Comparison of ENCODE assay signal across 13 mouse cellular contexts in genomic region chr8:73310036-73310435, GRCm38 (mm10).
"Had no signal": no experiment of that assay in that cellular context is flagged by ENCODE, and none has a peak within 500 bp of the region (broad histone marks: within the 10 kb centered on the region; RNA-seq: fewer than 3 reads in every experiment).

No protein-coding gene starts in this region.

- H3K27ac ChIP-seq: limb, embryonic 13.5 days; liver, embryonic 14.5 days; midbrain, embryonic 12.5 days; neural tube, embryonic 12.5 days had no signal

- H3K9me3 ChIP-seq: limb, embryonic 13.5 days; midbrain, embryonic 12.5 days; neural tube, embryonic 12.5 days had no signal

- H3K4me3 ChIP-seq: limb, embryonic 13.5 days; midbrain, embryonic 12.5 days; neural tube, embryonic 12.5 days had no signal

- H3K9ac ChIP-seq: limb, embryonic 13.5 days; liver, embryonic 14.5 days; midbrain, embryonic 12.5 days; neural tube, embryonic 12.5 days had no signal

- H3K4me1 ChIP-seq: limb, embryonic 13.5 days; midbrain, embryonic 12.5 days; neural tube, embryonic 12.5 days had no signal

- H3K36me3 ChIP-seq: limb, embryonic 13.5 days; midbrain, embryonic 12.5 days; neural tube, embryonic 12.5 days had no signal

- H3K4me2 ChIP-seq: limb, embryonic 13.5 days; midbrain, embryonic 12.5 days; neural tube, embryonic 12.5 days had no signal

- H3K27me3 ChIP-seq: limb, embryonic 13.5 days; midbrain, embryonic 12.5 days; neural tube, embryonic 12.5 days had no signal

- DNase-seq: kidney, adult 8-10 months; kidney, postnatal 25 days; left cerebral cortex, postnatal 4 days; lung, adult 18-20 months; retina, postnatal 1 day; right cerebral cortex, postnatal 4 days; spleen, adult 18-20 months; thymus, adult 18-20 months; thymus, postnatal 14 days had no signal
